Mouse (Mus musculus): ENCODE results near the gene Bicral.

Bicral gene

DNA sequence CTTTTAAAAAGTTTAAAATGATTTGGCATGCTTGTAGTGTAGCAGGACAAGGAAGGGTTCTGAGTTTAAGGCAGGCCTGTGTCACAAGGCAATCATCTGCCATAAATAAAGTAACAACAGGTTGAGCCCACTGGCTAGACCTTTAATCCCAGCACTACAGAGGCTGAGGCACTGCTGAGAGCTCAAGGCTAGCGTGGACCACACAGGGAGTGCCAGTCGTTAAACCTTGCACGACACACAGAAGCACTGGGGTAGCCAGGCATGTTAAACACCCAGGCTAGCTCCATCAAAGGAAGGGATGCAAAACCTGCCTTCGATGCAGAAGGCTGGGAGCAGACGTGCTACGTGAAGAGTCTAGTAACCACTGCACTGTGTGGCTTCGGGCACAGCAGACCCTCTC is 14.6 kb downstream of the Bicral start:
- no peak for DNase-seq (ENCODE audit: extremely low spot score, low read depth, low spot score)

DNA sequence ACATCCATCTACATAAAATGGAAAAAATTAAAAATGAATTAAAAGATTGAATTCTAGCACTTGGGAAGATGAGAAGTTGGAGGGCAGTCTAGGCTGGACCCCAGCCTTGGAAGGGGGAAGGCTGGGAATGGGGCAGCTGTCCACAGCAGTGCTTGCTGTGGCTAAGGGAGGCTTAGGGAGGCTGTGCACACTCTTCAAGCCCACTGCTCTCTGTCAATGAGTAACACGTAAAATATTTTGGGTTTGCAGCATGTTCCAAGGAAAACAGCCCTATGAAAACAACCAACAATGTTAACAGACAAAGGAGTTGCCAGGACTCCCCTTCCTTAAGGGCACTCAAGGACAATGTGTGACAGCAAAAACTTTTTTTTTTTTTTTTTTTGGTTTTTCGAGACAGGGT is 15.3 kb downstream of the Bicral start:
- DNase-seq (ENCODE audit: extremely low spot score, low read depth, low spot score), result no peak

DNA sequence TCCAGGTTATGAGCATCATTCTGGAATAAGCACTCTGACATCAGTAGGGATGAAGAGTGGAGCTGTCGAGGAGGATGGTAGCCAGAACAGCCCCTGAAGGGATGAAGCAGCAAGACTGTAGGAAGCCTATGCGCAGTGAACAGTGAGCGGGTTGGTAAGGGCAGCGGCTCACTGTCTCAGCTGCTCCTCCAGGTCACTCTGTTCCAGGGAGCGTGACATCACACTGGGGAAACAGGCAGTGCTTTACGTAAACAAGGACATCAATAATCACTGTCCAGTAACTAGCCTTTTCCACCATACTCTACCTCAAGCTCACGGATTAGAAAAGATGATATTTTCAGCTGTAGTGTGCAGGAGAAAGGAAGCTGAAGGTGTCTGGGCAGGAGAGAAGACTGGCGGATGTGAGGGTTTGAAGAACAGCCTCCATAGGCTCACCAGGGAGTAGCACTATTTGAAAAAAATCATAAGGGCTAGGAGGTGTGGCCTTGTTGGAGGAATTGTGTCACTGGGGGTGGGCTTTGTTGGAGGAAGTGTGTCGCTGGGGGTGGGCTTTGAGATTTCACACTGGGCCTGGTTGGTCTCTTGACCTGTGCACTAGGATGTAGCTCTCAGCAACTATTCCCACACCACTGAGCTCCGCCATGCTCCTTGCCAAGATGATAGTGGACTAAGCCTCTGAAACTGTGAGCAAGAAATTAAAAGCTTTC is 17.8 kb downstream of the Bicral start:
- DNase-seq (ENCODE audit: extremely low spot score, low read depth, low spot score), result no peak

DNA sequence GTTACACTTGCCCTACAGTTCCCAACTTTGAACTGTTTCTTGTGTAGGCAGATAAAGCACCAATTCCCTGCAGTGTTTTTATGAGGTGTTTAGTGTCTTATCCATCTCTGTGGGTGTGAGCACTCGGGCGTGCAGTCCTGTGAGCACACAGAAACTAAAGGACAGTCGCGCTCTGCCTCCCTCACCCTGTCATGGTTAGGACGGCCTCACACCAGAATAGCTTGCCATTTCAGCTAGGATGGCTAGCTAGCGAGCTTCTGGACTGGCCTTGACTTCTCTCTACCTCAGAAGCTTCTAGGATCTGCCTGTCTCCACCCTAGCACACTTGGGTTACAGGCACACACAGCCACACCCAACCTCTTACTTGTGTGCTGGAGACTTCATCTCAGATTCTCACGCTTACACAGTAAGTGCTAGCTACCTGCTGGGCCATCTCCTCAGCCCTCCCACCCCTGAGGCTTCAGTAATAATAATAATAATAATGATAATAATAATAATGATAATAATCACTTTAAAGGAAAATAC is 19.8 kb downstream of the Bicral start:
- DNase-seq (ENCODE audit: extremely low spot score, low read depth, low spot score), result no peak

DNA sequence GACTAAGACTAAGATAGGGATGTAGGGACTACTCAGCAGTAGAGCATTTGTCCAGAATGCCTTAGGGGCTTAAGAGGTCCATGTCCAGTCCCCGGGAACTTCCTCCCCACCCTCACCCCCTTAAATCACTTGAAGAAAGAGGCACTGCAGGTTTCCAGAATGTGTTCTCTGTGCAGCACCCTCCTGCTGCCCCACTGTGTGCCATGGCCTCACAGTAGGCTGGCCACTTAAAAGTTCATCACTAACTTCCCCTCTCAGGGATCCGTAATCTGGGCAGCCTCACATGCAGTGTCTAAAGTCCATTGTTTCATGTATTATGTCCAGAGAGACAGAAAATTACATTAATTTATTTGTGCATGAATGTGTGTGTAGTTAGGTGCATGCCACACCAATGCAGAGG is 20.4 kb downstream of the Bicral start:
- DNase-seq (ENCODE audit: extremely low spot score, low read depth, low spot score), result no peak

DNA sequence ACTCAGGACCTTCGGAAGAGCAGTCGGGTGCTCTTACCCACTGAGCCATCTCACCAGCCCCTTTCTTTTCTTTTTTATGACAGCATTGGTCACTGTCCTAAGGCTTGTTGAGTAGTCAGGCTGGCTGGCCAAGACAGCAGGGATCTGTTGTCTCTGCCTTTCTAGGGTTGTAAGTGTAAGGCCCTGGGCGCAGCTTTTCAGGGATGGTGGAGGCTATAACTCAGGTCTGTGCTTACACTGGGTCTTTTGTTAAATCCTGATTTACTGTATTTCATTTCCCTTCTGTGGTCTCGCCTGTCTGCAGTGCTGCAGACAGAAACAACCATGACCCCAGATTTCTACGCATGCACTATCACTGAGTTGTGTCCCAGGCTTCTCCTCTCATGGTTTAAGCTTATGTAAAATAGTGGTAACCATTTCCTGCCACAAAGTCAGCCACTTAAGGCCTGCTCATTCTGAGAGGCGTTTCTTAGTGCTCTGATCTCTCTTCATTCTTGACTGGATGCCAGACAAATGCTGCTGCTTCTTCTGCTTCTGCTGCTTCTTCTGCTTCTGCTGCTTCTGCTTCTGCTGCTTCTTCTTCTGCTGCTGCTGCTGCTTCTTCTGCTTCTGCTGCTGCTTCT is 23.1 kb downstream of the Bicral start:
- no peak for DNase-seq (ENCODE audit: extremely low spot score, low read depth, low spot score)

DNA sequence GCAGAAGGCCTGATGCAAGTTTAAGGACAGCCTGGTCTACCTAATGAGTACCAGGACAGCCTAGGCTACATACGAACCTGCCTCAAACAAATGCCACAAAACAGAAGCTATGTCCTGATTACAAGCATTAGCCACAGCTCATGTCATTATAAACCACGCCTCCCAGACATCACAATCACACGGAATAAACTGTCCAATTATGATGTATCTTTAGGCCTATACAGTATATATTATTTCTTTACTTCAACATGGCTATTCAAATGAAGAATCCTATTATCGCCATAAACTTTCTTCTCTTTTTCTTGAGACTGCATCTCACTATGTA is 25.3 kb downstream of the Bicral start:
- no peak for DNase-seq (ENCODE audit: extremely low spot score, low read depth, low spot score)

DNA sequence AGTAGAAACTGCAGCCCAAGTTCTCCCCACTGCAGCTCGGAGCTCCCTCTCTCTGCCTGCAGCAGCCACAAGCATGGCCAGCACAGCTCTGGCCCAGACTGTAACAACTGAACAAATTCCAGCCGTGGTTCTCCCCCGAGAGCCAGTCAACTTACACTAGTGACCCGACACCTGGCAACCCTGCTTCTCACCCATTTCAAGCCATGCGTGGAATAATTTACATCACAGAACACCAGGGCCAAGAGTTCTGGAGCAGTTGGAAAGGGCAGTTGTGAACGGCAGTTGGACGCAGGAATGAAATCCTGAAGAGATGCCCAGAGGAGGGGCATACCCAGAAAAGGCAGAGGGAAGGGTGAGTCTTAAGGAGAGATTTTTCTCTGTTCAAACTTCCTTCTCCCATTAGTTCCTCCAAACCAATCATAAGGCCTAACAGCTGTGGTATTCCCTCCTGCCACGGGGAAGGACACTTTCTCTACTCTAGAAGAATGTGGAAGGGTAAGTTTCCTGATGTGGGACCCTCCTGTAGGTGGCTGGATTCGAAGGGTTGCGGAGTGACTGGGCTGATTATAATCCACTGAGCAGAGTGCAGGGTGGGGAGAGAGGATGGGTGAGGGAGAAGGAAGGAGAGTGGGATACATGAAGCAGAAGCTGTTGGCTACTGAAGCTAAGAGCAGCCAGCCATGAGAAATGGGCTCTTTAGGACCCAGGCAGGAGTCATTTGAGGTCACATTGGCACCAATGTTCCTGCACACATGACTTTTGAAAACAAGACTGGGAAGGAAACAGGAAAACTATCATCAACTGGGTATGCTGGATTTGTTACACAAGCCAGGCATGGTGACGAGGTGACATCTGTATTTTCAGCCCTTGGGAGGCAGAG is 25.9 kb downstream of the Bicral start:
- no peak for DNase-seq (ENCODE audit: extremely low spot score, low read depth, low spot score)

DNA sequence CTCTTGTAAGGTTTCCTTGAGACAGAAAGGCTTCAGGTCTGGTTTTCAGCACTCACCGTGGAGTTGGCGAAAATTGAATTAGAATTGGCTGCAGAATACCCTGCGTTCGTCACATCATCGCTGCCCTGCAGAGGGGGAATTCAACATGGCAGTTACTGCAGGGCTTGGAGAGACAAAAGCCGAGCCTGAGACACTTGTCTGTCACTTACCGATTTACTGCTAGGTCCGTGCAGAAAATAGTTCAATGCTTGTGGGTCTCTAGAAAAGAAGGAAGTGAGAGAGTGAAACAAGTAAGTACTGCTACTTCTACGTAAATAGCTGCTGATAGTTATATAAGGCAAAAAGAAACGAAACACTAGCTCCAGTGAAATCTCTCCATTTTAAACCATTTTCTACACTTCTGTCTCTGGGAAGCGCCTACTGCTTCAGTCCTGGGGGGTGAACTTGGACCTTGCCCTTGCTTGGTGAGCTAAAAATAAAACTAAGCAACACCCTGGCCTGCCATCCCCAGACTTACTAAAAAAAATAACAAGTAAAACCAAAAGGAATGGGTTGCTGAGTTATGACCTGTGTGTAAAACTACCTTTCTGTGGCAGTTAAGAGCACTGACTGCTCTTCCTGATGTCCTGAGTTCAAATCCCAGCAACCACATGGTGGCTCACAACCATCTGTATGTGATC is 28.3 kb downstream of the Bicral start:
- DNase-seq (ENCODE audit: extremely low spot score, low read depth, low spot score), result no peak

DNA sequence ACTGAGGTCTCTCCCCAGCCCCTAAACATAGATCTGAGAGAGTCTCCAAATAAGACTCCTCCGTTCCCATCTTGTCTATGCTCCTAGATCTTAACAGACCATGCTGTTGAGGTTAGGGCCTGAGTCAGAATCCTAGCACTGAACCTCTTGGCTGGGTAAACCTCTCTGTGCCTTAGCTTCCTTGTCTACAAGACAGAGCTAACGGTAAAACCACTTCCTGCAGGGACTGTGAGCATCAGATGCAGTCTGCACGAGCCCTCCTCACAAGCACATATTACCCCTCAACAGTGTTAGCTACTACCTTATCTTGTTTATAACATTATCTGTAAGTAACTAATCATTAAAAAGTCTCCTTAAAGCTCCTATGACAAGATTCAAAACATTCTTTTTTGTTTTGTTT is 29.3 kb downstream of the Bicral start:
- no peak for DNase-seq (ENCODE audit: extremely low spot score, low read depth, low spot score)

DNA sequence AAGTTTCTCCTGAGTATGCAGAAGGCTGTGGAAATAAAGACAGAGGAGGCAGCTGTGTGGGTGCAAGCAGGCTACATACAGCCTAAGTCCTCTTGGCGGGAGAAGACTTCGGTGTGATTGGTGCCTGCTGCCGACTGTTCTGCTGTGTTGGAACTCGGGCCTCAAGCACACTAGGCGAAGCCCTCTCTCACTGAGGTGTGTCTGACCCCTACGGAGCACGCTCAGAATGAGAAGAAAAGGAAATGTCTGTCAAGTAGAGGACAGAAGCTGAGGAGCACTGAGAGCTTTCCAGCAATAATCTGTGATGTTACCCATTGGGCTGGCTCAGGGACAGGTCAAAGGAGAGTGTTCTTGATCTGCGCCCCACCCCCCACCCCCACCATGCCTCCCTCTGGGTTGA is 35.2 kb downstream of the Bicral start:
- no peak for DNase-seq (ENCODE audit: extremely low spot score, low read depth, low spot score)

DNA sequence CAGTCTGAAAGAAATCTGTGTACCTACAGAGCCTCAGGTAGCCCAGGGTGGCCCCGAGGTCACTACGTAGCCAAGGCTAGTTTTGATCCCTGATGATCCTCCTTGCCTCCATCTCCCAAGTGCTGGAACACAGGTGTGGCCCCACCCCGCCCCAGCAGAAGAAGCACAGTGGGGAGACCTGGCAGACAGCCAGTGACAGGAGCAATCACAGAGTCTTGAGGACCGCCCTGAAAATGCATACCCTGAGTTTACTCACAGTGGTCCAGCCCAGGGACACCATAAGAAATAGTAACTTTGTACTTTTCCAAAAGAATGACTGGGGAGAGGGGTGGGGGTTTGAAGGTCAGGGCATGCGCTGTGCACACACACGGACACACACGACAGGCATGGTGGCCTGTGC is 37.7 kb downstream of the Bicral start:
- no peak for DNase-seq (ENCODE audit: extremely low spot score, low read depth, low spot score)

DNA sequence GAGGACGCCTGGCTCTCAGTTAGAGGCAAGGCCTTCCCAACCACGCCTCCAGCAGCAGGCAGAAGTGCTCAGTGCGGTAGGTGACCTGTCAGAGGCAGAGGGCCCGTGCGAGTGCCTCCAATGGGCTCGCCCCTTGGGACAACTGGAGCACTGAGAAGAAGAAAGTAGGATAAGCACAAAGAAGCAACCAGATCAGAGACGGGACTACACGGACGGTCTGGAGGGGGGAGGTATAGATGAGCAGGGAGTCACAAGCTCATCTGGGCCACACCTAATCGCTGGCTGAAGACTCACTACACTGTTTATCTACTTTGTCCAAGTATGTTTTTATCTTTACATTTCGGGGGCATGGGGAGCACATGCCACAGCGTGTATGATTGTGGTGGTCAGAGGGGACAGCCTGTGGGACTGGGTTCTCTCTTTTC is 40.5 kb downstream of the Bicral start:
- DNase-seq (ENCODE audit: extremely low spot score, low read depth, low spot score), result no peak

DNA sequence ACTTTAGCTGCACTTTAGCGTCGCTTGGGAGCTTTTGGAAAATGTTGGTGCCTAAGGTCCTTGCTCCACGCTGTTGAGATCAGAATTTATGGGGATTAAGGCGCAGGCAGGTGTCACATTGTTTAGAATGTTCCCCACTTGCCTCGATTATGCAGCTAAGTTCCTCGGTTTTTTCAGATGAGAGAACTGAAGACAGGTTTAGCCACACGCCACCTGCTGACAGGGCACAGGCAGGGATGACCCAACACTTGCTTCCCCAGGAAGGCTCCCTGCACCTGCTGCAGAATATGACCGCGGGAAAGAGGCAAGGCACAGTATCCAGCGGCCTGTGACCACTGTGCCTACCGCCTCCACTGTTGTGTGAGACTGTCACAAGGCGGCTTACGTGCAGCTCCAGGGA is 42.0 kb downstream of the Bicral start:
- no peak for DNase-seq (ENCODE audit: extremely low spot score, low read depth, low spot score)

DNA sequence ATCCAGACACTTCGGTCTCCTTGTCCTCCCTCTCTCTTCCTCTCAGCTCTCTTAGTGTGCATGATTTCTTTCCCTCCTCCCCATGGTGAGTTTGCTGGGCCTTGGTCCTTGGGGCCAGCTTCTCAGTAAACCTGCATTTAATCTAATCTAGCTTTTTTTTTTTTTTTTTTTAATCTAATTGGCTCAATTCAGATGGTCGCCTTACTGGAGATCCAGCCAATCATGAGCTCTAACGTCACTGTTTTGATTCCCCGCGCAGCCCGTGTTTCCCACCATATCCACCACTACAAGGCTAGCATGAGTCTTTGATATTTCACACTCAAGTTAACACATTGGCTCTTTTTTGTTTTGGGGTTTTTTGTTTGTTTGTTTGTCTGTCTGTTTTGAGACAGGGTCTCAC is 43.8 kb downstream of the Bicral start:
- no peak for DNase-seq (ENCODE audit: extremely low spot score, low read depth, low spot score)

DNA sequence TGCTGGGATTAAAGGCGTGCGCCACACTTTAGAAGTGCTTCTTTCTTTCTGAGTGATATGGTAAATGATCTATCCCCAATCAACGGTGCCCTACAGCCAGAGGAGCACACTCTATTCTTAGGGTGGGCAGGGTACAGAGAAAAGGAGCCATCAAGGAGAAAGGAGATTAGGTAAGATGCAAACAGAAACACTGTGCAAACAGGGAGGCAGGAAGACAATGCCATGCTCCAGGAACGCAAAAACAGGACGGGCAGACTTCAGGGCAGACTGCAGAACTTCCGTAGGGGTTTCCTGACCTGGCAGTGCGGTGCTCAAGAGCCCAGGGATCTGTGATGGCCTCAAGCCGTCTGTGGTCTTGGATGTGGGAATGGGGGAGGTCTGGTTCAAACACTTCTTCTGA is 44.6 kb downstream of the Bicral start:
- DNase-seq (ENCODE audit: extremely low spot score, low read depth, low spot score), result no peak

DNA sequence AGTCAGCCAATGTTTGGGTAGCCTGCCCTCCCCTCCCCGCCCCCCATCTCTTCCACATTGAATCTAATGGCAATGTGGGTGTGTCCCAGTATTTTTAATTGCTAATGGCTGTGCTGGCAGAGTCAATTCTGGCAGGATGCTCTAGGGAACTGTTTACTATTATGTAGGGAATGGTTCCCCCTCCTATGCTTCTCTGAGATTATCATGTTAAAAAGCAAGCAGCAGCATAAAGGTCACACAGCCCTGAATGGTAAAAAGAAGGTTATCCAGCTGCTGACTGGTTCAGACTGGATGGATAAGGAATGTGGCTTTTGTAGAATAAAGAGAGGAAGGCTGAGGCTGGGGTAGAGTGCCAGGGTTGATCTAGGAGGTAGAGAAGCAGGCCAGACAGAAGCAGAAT is 45.8 kb downstream of the Bicral start:
- no peak for DNase-seq (ENCODE audit: extremely low spot score, low read depth, low spot score)

DNA sequence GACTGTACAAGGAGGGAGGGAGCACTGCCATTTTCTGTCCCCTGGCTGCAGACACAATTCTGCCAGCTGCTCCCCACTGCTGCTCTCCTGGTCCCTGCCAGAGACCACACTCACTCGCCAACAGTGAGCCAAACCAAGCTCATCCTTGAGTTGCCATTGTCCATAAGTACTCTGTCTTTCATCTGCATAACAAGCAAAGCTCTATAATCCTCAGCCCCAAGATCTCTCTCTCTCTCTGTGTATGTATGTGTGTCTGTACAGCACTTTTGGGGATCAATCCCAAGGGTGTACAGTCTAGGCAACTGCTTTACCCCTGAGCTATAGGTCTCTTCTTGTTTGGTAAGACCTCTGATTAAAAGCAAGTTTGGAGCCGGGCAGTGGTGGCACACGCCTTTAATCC is 47.6 kb downstream of the Bicral start:
- no peak for DNase-seq (ENCODE audit: extremely low spot score, low read depth, low spot score)

DNA sequence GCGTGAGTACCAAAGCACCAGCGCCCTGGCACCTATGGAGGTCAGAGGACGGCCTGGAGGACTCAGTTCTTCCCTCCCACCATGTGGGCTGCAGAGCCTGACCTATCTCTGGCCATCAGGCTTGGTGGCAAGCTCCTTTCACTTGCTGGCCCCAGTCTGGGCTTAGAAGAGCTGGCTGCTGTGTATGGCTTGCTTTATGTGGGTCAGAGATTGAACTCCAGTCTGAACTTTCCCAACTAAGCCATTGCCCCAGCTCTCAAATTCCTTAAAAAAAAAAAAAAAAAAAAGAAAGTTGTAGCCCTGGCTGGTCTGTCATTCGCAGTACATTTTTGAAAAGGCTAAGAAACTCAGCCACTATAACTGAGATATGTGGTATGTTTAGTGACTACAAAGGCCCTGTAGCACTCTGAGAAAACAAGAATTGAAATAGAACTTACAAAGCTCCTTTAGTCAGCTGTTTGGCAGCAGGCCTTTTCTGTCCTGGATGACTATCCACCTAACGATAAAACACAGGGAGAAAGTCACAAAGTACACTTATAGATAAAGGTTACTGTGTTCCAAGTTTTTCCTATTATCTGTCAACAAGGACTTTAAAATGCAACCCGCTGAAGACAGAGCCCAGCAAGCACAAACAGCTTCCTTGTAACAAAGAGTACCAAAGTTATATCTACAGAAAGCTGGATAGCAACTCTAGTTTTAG is 49.0 kb downstream of the Bicral start:
- no peak for DNase-seq (ENCODE audit: extremely low spot score, low read depth, low spot score)

DNA sequence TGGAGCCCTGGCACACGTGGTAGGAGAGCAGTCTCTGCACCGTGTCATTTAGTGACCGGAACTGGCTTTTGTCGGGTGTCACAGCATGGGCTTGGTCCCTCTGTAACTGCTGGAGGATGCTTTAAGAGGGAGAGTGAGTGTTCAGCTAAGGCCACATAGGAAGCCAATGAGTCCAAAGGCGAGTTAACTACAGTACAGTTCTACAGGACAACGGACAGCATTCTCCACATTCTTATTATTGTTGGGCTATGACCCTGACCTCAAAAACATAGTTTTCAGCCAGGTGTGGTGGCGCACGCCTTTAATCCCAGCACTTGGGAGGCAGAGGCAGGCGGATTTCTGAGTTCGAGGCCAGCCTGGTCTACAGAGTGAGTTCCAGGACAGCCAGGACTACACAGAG is 49.9 kb downstream of the Bicral start:
- no peak for DNase-seq (ENCODE audit: extremely low spot score, low read depth, low spot score)

DNA sequence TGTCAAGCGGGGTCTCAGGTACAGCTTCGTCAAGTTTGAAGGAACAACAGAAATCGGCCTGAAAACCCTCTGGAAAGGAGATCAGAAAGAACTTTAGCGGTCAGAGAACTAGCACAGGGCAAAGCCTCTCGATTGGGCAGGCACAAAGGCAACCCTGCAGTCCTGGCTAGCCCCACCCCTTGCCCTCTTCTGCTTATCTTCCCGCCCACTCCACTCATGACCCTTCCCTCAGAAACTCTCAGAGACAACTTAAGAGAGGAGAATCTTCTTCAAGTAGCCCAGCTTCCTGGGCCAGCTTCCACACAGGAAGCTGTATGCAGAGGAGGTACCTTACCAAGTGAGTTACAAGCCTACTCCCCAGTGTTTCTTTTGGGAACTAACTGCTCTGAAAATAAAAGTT is 56.5 kb downstream of the Bicral start:
- no peak for DNase-seq (ENCODE audit: extremely low spot score, low read depth, low spot score)
